Mouse (Mus musculus) midbrain, embryonic 11.5 days (tissue): ENCODE measurements around the gene Hnf1a. TPM values are rescaled to one million over a fixed set of nuclear protein-coding genes. Genes with fewer than 3 reads are reported as not detected.
A peak's percentile ranks its signal among the peaks of the same experiment; 100 is the strongest.

Source experiments
- ATAC-seq: fragments of 200-750 bp; cut with Nextera tagmentation; 2 replicates; pipeline ENCODE4 v1.8.0; 2017; ENCODE audit warnings: moderate TSS enrichment, moderate library complexity; ENCODE audit not compliant: low FRiP score
- DNase-seq: peaks from one replicate; pipeline ENCODE4 v3.0.0; 2015; ENCODE audit warnings: low spot score; ENCODE audit errors: missing footprints
- H3K27ac ChIP-seq: fragments of 300-500 bp; sonication (generic); 2 replicates; pipeline ENCODE4 v1.5.1; 2014; ENCODE audit warnings: low read depth, low read length
- H3K27me3 ChIP-seq: fragments of 300-500 bp; sonication (generic); 2 replicates; pipeline ENCODE4 v1.6.1; 2014; ENCODE audit warnings: mild to moderate bottlenecking, low read length, moderate library complexity, mixed read lengths; ENCODE audit not compliant: control insufficient read depth, insufficient read depth
- H3K36me3 ChIP-seq: fragments of 300-500 bp; sonication (generic); 2 replicates; pipeline ENCODE4 v1.6.1; 2014; ENCODE audit warnings: mild to moderate bottlenecking, low read length, moderate library complexity, mixed read lengths; ENCODE audit not compliant: control insufficient read depth, insufficient read depth
- H3K4me1 ChIP-seq: fragments of 300-500 bp; sonication (generic); 2 replicates; pipeline ENCODE4 v1.6.1; 2014; ENCODE audit warnings: low read length; ENCODE audit not compliant: control insufficient read depth, insufficient read depth
- H3K4me2 ChIP-seq: fragments of 300-500 bp; sonication (generic); 2 replicates; pipeline ENCODE4 v1.6.1; 2014; ENCODE audit warnings: mild to moderate bottlenecking, moderate library complexity
- H3K4me3 ChIP-seq: fragments of 300-500 bp; sonication (generic); 2 replicates; pipeline ENCODE4 v1.5.1; 2014; ENCODE audit warnings: low read depth, low read length
- H3K9ac ChIP-seq: fragments of 300-500 bp; sonication (generic); 2 replicates; pipeline ENCODE4 v1.6.1; 2014; ENCODE audit warnings: low read length
- H3K9me3 ChIP-seq: fragments of 300-500 bp; sonication (generic); 2 replicates; pipeline ENCODE4 v1.6.1; 2016; ENCODE audit warnings: low read length; ENCODE audit not compliant: control insufficient read depth
- WGBS: fragments of 180-500 bp; shearing (Covaris S2); extraction: QIAGEN DNeasy Blood & Tissue Kit; methylation state at CpG from one replicate; pipeline ENCODE4 v1.1.7; 2014; 5-methylcytosine and 5-hydroxymethylcytosine counted together
- polyA plus RNA-seq: library from polyadenylated mRNA; unstranded; fragments of >200 nt; fragmentation: Nextera tagmentation; extraction: Ambion mirVana; gene quantifications from 2 replicates; pipeline ENCODE4 v1.2.1, GENCODE M21; 2014

The Hnf1a gene
- polyA plus RNA-seq, 1 experiment from 2014 or later = not detected

DNA sequence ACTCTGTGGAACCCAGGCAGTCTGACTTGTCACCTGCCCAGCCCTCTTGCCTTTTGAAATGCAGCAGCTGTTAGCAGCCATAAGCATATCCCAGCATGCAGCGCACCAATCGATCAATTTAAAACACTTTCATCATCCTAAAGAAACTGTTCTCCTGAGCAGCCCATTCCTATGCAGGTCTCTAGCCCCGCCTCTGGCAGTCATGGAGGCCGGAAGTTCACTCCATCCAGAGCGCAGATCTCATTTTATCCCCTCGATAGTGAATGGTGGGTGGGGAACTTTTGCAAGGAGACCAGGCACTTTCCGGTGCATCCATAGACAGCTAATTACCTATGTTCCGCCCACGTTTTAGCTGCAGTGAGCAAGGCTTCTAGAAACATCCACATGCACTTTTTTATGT is 1.3 kb upstream of the Hnf1a start:
- ATAC-seq = no peak
- Histone ChIP-seq H3K27me3 (no peaks in the 10 kb centered on the region), H3K4me2 (no peak overlapping the region), H3K9ac (no peak overlapping the region), H3K9me3 (no peaks in the 10 kb centered on the region), H3K36me3 (no peaks in the 10 kb centered on the region), H3K4me3 (no peak overlapping the region), H3K4me1 (no peaks in the 10 kb centered on the region), H3K27ac (no peak overlapping the region)
- WGBS = 85% methylated on average over 9 of the region's 9 CpGs
- DNase-seq = no peak

DNA sequence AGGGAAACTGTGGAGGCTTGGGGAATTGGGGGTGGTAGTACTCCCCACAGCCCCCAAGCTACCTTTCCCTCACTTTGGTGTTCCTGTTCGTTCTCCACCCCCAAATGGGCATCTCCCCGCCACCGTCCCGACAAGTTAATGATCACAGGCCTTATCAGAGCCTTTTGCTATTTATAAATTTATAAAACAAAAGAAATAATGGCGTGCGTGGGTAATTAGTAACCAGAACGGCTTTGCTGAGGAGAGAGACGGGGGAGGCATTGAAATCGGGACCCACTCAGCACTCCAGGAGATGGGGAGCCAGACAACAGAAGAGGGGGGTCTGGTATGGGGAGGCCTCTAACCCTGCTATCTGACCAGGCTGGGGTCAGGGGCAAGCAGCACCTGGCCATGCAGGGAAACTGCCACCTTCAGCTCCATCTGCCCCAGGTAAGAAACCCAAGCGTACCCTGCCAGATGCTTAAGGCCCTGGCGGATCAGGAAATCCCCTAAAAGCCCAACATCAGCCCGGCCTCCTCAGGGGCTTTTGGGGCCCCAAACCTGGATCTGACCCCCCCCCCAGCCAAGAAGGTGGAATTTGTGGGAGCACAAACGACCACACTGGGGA is 1.2 kb downstream of the Hnf1a start:
- Histone ChIP-seq H3K27me3 (no peaks in the 10 kb centered on the region), H3K4me1 (no peaks in the 10 kb centered on the region), H3K9me3 (no peaks in the 10 kb centered on the region), H3K9ac (no peak overlapping the region), H3K27ac (no peak overlapping the region), H3K36me3 (no peaks in the 10 kb centered on the region), H3K4me3 (no peak overlapping the region), H3K4me2 (no peak overlapping the region)
- DNase-seq (no peak), ATAC-seq (no peak)
- 72% methylated on average over 13 of the region's 13 CpGs for WGBS

DNA sequence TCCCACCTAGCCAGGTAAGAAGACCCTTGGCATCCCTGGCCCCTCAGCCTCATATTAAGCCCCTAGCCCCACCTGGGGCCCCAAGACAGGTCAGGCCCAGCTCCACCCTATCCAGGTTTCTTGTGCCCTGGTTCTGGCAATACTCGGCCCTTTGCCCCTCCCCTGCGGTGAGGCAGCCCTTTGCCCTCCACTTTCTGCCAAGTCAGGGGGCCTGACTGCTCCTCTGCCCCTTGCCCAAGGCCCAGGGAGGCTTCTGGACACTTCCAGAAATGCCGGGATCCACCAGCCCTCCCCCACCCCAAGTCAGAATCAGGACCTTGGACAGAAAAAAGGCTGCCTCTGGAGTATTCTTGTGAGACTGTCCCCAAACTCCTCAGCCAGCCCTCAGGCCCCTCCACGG is 1.8 kb downstream of the Hnf1a start:
- 14% methylated on average over 4 of the region's 4 CpGs for WGBS
- H3K4me2 ChIP-seq = no peak overlapping the region
- H3K27me3 ChIP-seq = no peaks in the 10 kb centered on the region
- no peaks in the 10 kb centered on the region for H3K36me3 ChIP-seq
- ATAC-seq (no peak), DNase-seq (peak; percentile 69)
- no peak overlapping the region for H3K4me3 ChIP-seq
- H3K9ac ChIP-seq = no peak overlapping the region
- no peaks in the 10 kb centered on the region for H3K4me1 ChIP-seq
- no peaks in the 10 kb centered on the region for H3K9me3 ChIP-seq
- H3K27ac ChIP-seq = no peak overlapping the region

DNA sequence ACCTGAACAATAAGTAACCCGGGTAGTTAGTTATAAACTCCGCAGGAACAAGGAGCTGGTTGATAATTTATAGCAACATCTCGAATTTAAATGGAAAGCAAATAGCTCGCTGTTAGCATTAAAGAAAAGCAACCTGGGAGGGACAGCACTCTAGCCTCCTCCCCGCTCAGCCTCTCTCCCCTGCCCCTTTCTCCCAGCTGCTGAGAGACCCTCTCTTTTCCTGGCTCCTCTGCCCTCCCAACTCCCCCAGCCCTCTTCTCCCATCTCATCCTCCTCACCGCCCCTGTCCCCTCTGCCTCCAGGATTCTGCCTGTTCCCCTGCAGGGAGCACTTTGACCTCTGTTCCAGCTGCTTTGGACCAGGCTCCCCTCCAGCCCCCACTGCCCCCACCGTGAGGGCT is 2.2 kb downstream of the Hnf1a start:
- Histone ChIP-seq H3K9ac (no peak overlapping the region), H3K4me1 (no peaks in the 10 kb centered on the region), H3K4me3 (no peak overlapping the region), H3K27me3 (no peaks in the 10 kb centered on the region), H3K9me3 (no peaks in the 10 kb centered on the region), H3K27ac (no peak overlapping the region), H3K4me2 (no peak overlapping the region), H3K36me3 (no peaks in the 10 kb centered on the region)
- ATAC-seq (no peak), DNase-seq (no peak)
- WGBS = 26% methylated on average over 7 of the region's 7 CpGs

DNA sequence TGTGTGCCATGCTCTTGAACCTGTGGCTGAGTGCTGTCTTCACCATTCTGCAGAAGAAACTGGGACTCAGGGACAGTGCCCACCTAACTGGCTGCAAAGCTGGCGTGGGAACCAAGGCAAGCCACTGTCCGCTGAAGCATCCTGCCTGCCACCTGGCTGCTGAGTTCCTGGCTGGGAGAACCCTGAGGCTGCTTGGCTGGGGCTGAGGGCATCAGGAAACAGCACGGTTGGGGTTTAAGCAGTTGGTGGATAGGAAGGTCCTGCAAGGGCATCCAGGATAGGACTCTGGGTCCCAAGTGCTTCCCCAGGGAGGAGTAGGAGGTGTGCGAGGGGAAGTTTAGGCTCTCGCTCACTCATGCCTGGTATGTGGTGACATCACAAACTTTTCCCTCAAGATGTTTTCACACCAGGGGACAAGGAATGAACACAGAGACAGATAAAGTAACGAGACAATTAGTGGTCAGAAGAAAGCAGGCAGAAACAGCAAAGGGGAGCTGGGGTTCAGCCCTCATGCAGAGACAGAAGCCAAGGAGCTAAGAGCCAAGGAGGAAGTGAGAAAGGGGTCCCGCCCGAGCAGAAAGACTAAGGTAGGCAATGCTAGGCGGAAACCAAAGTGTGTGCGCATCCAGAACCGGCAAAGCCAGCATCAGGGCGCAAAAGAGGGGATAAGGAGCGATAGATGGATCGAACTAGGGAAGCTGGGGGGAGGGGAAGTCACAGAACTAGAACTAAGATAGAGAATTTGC is 3.2 kb downstream of the Hnf1a start:
- H3K27ac ChIP-seq = no peak overlapping the region
- H3K27me3 ChIP-seq = no peaks in the 10 kb centered on the region
- 41% methylated on average over 14 of the region's 14 CpGs for WGBS
- no peak overlapping the region for H3K4me2 ChIP-seq
- H3K36me3 ChIP-seq = no peaks in the 10 kb centered on the region
- ATAC-seq = no peak
- no peak for DNase-seq
- no peak overlapping the region for H3K9ac ChIP-seq
- H3K4me3 ChIP-seq = no peak overlapping the region
- H3K9me3 ChIP-seq = no peaks in the 10 kb centered on the region
- no peaks in the 10 kb centered on the region for H3K4me1 ChIP-seq

DNA sequence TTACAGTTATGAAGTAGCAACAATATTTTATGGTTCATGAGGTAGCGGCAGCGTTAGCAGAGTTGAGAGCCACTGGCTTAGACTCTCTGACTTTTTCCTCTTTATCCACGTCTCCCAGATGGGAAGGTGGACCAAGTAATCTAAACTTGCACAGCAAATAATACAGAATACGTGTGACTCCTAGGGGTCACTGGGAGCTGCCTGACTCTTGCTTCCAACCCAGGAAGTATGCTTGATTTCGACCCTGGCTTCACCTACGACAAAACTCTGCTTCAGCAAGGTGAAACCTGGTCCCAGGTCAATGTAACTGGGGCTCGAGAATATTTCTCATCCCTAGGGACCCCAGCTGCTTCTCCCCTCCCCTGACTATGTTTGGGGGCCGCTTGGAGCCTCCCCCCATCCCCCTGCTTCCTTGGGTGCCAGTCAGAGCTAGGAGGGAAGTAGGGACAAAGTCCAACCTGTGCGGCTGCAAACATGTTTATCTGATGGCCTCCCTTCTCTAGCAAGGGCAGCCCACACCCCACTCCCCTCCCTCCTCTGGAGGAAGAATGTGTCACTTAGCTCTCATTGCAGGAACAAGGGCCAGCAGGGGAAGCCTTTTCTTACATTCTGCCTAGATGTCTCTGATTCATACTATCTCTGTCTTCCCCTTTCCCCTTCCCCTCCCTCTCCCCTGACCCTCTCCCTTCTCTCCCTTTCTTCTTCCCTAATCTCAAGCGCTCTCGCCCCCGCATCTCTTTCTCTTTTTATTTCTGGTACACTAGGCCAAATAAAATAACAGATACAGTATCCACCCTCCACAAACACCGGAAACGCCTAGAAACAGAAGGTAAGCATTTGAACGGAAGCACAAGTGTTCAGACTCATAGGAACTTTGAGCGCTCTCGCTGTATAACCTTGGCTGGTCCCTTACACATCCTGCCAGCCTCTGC is 5.7 kb downstream of the Hnf1a start:
- no peak overlapping the region for H3K4me2 ChIP-seq
- H3K36me3 ChIP-seq = no peaks in the 10 kb centered on the region
- WGBS = 72% methylated on average over 17 of the region's 17 CpGs
- H3K4me3 ChIP-seq = no peak overlapping the region
- H3K9me3 ChIP-seq = no peaks in the 10 kb centered on the region
- no peaks in the 10 kb centered on the region for H3K27me3 ChIP-seq
- H3K27ac ChIP-seq = no peak overlapping the region
- DNase-seq = no peak
- ATAC-seq = no peak
- no peaks in the 10 kb centered on the region for H3K4me1 ChIP-seq
- H3K9ac ChIP-seq = no peak overlapping the region

DNA sequence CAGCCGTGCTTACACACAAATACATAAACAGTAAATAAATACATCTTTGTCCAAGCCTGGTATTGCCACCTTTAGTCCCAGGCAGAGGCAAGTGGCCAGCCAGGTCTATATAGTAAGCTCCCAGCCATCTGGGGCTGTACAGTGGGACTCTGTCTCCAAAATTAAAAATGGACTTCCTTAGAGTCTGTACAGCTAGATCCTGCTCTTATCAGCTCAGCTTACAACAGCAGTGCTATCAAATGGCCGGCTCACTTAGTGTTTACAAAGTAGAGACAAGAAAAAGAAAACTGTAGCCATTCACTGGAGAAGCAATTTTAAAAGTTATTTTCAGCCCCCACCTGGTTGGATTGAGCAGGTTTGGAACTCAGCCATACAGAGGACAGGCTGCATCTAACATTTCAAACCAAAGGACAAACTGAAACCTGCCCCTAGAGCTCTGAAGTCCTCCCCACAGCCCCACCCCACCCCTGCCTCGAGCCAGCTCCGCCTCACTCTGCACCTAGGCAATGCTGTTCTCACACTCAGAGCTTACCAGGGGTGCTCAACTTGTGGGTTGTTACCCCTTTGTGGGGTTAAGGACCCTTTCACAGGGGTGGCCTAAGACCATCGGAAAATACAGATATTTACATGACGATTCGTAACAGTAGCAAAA is 6.5 kb downstream of the Hnf1a start:
- Histone ChIP-seq H3K4me1 (no peaks in the 10 kb centered on the region), H3K27ac (no peak overlapping the region), H3K27me3 (no peaks in the 10 kb centered on the region), H3K9me3 (no peaks in the 10 kb centered on the region), H3K4me3 (no peak overlapping the region), H3K9ac (no peak overlapping the region), H3K4me2 (no peak overlapping the region), H3K36me3 (no peaks in the 10 kb centered on the region)
- DNase-seq = no peak
- 71% methylated on average over 7 of the region's 7 CpGs for WGBS
- ATAC-seq = no peak

DNA sequence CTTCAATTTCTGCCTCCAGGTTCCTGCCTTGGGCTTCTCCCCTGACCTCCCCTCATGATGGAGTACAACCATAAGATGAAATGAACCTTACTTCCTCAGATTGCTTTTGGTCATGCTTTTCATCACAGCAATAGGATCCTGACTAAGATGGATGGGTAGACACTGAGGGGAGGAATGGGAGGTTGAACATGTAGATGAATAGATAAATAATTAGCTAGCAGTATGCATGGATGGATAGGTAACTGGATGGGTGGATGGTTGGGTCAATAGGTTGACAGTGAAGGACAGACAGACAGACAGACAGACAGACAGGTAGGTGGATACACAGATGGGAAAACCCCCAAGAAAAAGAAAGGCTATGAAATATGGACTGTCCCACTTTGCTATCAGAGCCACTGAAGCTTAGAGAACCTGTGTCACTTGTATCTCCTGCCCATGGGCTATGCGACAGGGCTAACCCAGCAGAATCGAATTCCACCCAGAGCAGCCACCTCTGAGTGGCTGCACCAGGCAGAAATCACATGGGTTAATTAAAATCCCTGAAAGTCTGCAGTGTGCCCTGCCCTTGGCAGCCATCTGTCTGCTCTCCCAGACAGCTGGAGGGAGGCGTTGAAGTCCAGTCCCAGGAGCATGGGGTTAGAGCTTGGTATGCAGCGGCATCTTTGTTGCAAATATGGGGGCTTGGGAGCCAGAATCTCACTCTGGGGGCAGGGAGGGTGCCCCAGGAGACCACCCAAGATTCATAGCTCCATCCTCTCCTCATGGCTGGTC is 9.1 kb downstream of the Hnf1a start:
- no peak overlapping the region for H3K27ac ChIP-seq
- H3K36me3 ChIP-seq = no peaks in the 10 kb centered on the region
- no peak overlapping the region for H3K4me3 ChIP-seq
- H3K4me1 ChIP-seq = no peaks in the 10 kb centered on the region
- ATAC-seq (no peak), DNase-seq (no peak)
- H3K9ac ChIP-seq = no peak overlapping the region
- H3K4me2 ChIP-seq = no peak overlapping the region
- 71% methylated on average over 4 of the region's 4 CpGs for WGBS
- no peaks in the 10 kb centered on the region for H3K27me3 ChIP-seq
- no peaks in the 10 kb centered on the region for H3K9me3 ChIP-seq
